Mouse (Mus musculus) heart, adult 2 months (tissue): ENCODE measurements around the gene Kcnj2. TPM values are rescaled to one million over a fixed set of nuclear protein-coding genes. Genes with fewer than 3 reads are reported as not detected.

ENCODE experiments used
- DNase-seq, 2 experiments: peaks; one replicate each; pipeline ENCODE4 v3.0.0; 2021
- H3K27ac ChIP-seq: fragments of 200-600 bp; 2 replicates; pipeline ENCODE4 v1.8.1; 2022
- H3K27me3 ChIP-seq: fragments of 200-500 bp; 2 replicates; pipeline ENCODE4 v1.6.1; 2012; ENCODE audit warnings: mild to moderate bottlenecking, low read length, inconsistent platforms, mixed read lengths; ENCODE audit not compliant: control insufficient read depth, insufficient read depth
- H3K36me3 ChIP-seq: fragments of 200-500 bp; 2 replicates; pipeline ENCODE4 v1.6.1; 2012; ENCODE audit warnings: low read length, inconsistent platforms; ENCODE audit not compliant: control insufficient read depth, insufficient read depth
- H3K4me1 ChIP-seq: fragments of 200-500 bp; 2 replicates; pipeline ENCODE4 v1.6.1; 2011; ENCODE audit warnings: low read length; ENCODE audit not compliant: control insufficient read depth, insufficient read depth
- H3K4me3 ChIP-seq: fragments of 200-600 bp; 2 replicates; pipeline ENCODE4 v1.8.1; 2022
- H3K79me2 ChIP-seq: fragments of 200-500 bp; replicated peaks from 2 replicates; pipeline ENCODE4 v1.6.1; 2012; ENCODE audit warnings: mild to moderate bottlenecking, inconsistent platforms, low read length, moderate library complexity, mixed read lengths; ENCODE audit not compliant: control insufficient read depth, insufficient read depth
- H3K9ac ChIP-seq: fragments of 200-500 bp; 2 replicates; pipeline ENCODE4 v1.6.1; 2012; ENCODE audit warnings: low read depth, mild to moderate bottlenecking, control low read depth, inconsistent platforms, low read length, mixed read lengths
- CTCF ChIP-seq: fragments of 200-600 bp; IDR thresholded peaks from 2 replicates; pipeline ENCODE4 v1.8.1; 2022; ENCODE audit warnings: antibody characterized with exemption, mild to moderate bottlenecking, moderate library complexity
- EP300 ChIP-seq: fragments of 200-500 bp; IDR thresholded peaks from 2 replicates; pipeline ENCODE4 v1.6.1; 2011; ENCODE audit warnings: low read depth, low read length, control low read depth; ENCODE audit not compliant: insufficient read depth
- POLR2A ChIP-seq: fragments of 200-500 bp; IDR thresholded peaks from 2 replicates; pipeline ENCODE4 v1.6.1; 2011; ENCODE audit warnings: mild to moderate bottlenecking, low read depth, low read length, control low read depth; ENCODE audit not compliant: insufficient read depth
- WGBS: fragments of 180-500 bp; shearing (Covaris S2); methylation state at CpG from one replicate; pipeline ENCODE4 v1.1.7; 2018; 5-methylcytosine and 5-hydroxymethylcytosine counted together
- intact Hi-C: fragments of 180-260 bp; cut with DNase I; formaldehyde crosslinking; loops from one replicate; pipeline ENCODE4 v1.15.1; 2025
- polyA plus RNA-seq: library from polyadenylated mRNA; depleted of rRNA; stranded (reverse); fragments of >200 nt; gene quantifications from 2 replicates; pipeline ENCODE4 v1.2.3, GENCODE M21; 2012
- total RNA-seq, 2 experiments: library from RNA; stranded (reverse); gene quantifications; 2 replicates each; pipeline ENCODE4 v1.2.3; 2021

The Kcnj2 gene
- total and polyA plus RNA-seq, 3 experiments = 10.1 to 48.7 (median 25.0) TPM

DNA sequence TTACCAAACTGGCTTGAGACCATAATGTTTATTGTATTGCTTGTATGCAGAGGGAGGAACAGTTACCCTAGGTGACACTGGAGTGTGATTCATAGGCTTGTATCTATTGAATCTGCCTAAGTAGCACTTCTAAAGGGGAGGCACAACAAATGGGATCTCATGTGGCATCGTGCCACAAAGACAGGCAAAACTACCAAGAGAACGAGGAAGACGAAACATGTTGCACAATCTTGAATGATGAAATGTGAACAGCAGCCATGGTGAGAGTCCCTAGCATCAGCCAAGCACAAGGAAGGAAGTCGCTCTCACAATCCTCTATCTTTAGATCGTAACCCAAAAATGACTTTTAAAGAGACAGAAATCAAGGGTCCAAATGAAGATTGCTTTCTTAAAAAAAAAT, 30.6 kb downstream of the Kcnj2 start:
- TF ChIP-seq POLR2A (no peak), EP300 (no peak), CTCF (no peak)
- Histone ChIP-seq H3K79me2 (no peaks in the 10 kb centered on the region), H3K4me1 (no peaks in the 10 kb centered on the region), H3K27me3 (no peaks in the 10 kb centered on the region), H3K27ac (no peak overlapping the region), H3K36me3 (no peaks in the 10 kb centered on the region), H3K4me3 (no peak overlapping the region), H3K9ac (no peak overlapping the region)
- 47% methylated on average over 5 of the region's 5 CpGs for WGBS
- peak in 1 of 2 experiments; percentile 48 for DNase-seq
- intact Hi-C loops = no loop called here

DNA sequence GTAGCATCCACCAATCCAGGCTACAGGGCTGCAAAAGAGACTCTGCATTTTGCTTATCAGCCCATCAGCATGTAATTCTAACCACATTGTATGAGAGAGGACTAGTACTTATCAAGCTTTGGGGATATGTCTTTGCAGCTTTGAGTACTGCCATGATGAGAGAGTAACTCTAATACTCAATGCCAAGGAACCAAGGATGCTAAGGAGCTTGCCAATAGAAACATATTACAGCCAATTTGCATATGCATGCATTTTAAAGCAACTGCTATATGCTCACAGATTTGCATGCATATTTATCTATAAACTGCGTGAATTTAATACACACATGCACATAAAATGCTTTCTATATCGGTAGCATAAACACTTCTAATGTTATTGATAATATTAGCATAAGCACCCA, 34.2 kb downstream of the Kcnj2 start:
- Histone ChIP-seq H3K4me1 (no peaks in the 10 kb centered on the region), H3K27ac (no peak overlapping the region), H3K36me3 (no peaks in the 10 kb centered on the region), H3K9ac (no peak overlapping the region), H3K79me2 (no peaks in the 10 kb centered on the region), H3K4me3 (no peak overlapping the region), H3K27me3 (no peaks in the 10 kb centered on the region)
- no peak for DNase-seq
- 86% methylated on average over 2 of the region's 2 CpGs for WGBS
- intact Hi-C loops = no loop called here
- TF ChIP-seq EP300 = no peak
- no peak for TF ChIP-seq POLR2A
- no peak for TF ChIP-seq CTCF

DNA sequence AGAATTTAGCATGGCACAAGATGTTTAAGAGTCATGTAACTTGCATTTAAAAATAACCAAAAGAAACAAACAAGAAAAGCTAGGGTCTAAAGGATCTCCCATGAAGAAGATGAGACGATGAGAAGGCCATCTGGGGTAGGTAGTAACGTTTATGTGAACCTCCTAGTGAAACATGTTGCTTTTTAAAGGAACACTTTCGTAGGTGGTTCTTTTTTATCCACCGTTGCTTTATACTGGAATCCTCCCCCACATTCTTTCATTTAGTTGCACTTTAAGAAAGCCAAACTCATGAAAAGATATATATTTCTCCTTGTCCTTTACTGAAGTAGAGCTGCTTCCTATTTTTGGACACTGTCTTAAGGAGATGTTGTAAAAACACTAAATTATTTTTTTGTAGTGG, 34.7 kb downstream of the Kcnj2 start:
- intact Hi-C loops = no loop called here

DNA sequence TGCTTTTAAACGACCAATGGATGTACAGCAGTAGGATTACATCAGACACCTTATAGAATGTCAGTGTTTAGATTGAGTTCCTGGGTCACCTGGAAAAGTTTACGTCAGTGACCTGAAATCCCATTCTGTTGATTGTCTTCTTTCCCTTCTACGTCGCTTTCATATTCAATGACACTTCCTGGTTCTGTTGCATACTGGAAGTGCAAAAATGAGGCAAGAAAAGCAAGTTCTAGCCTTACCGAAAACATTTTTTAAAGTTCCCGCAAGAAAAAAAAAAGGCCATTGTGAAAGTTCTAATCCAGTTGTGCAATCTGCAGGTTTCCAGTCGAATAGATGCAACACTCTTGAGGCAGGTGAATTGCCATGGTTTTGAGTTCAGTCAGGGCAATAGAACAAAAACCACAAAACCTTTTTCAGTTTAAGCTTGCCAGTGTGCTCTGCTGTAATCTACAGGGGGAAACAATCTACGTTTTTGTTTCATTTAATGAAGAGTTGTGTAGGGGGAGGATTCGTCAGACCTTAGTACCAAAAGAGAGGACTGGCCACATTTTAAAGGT, 35.7 kb downstream of the Kcnj2 start:
- DNase-seq = no peak
- Histone ChIP-seq H3K27me3 (no peaks in the 10 kb centered on the region), H3K4me1 (no peaks in the 10 kb centered on the region), H3K36me3 (no peaks in the 10 kb centered on the region), H3K4me3 (no peak overlapping the region), H3K79me2 (no peaks in the 10 kb centered on the region), H3K9ac (no peak overlapping the region), H3K27ac (no peak overlapping the region)
- intact Hi-C loops = no loop called here
- WGBS = 81% methylated on average over 9 of the region's 9 CpGs
- TF ChIP-seq EP300 = no peak

More for the DNA sequence above, 34.7 kb downstream of the Kcnj2 start:
- Histone ChIP-seq H3K79me2 (no peaks in the 10 kb centered on the region), H3K4me1 (no peaks in the 10 kb centered on the region), H3K27ac (no peak overlapping the region), H3K27me3 (no peaks in the 10 kb centered on the region), H3K4me3 (no peak overlapping the region), H3K9ac (no peak overlapping the region), H3K36me3 (no peaks in the 10 kb centered on the region)
- 68% methylated on average over 4 of the region's 4 CpGs for WGBS
- DNase-seq = no peak
- TF ChIP-seq EP300 (no peak), CTCF (no peak), POLR2A (no peak)

DNA sequence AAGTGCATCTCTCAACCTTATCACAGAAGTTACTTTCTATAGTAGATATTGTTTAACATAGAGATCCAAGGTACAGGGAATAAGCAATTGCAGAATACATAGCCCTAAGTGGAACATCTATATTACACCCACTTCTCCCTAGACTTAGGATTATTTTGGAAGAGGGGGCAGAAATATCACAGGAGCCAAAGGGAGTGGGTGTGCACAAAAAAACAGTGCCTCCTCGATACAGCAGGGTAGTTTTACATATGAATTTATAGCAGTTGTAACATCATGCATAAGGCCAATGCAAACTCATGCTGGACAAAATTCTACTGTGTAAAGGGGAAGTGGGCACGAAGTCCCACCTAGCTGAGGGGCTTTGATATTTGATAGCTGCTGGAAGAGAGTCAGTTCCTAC, 38.5 kb downstream of the Kcnj2 start:
- DNase-seq = no peak
- no peaks in the 10 kb centered on the region for H3K36me3 ChIP-seq
- H3K27ac ChIP-seq = no peak overlapping the region
- no peak for TF ChIP-seq CTCF
- no peak for TF ChIP-seq POLR2A
- TF ChIP-seq EP300 = no peak
- H3K9ac ChIP-seq = no peak overlapping the region
- H3K27me3 ChIP-seq = no peaks in the 10 kb centered on the region
- intact Hi-C loops = no loop called here
- H3K4me1 ChIP-seq = no peaks in the 10 kb centered on the region
- H3K79me2 ChIP-seq = no peaks in the 10 kb centered on the region
- H3K4me3 ChIP-seq = no peak overlapping the region
- WGBS = 69% methylated on average over 2 of the region's 2 CpGs

DNA sequence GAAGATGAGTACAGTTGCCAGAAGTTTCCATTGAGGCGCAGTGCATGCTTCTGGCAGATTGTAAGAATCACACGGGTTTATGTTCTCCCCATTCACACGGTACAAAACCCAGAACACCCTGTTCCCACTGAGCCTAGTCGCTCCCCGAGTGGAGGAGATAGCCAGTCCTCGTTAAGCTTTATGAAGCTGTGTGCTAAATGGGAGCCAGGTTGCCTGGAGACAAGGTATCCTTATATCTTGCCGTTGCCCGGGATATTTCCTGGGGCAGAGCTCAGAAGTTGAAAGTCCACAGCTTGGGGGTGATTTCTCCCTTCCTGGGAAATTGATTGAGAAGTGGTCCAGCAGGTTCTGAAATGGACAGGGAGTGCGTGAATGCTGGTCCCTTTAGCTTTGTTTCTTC, 42.2 kb downstream of the Kcnj2 start:
- intact Hi-C loops = no loop called here
- WGBS = 65% methylated on average over 9 of the region's 9 CpGs
- TF ChIP-seq CTCF (no peak), EP300 (no peak), POLR2A (no peak)
- Histone ChIP-seq H3K4me3 (no peak overlapping the region), H3K36me3 (no peaks in the 10 kb centered on the region), H3K79me2 (no peaks in the 10 kb centered on the region), H3K27ac (no peak overlapping the region), H3K4me1 (no peaks in the 10 kb centered on the region; the same call in 1 of the 2 replicates), H3K9ac (no peak overlapping the region), H3K27me3 (no peaks in the 10 kb centered on the region)
- no peak for DNase-seq
